Mouse (Mus musculus) forebrain, embryonic 15.5 days (tissue): ENCODE measurements around the gene Svop. TPM values are rescaled to one million over a fixed set of nuclear protein-coding genes. Genes with fewer than 3 reads are reported as not detected.

Experiments
- ATAC-seq: fragments of 200-750 bp; cut with Nextera tagmentation; replicated peaks from 2 replicates; pipeline ENCODE4 v1.8.0; 2017; ENCODE audit warnings: mild to moderate bottlenecking, moderate TSS enrichment, moderate library complexity
- H3K27ac ChIP-seq: fragments of 300-500 bp; sonication (generic); replicated peaks from 2 replicates; pipeline ENCODE4 v1.5.1; 2015; ENCODE audit warnings: mild to moderate bottlenecking, inconsistent platforms
- H3K27me3 ChIP-seq: fragments of 300-500 bp; sonication (generic); 2 replicates; pipeline ENCODE4 v1.6.1; 2015; ENCODE audit warnings: inconsistent platforms
- H3K36me3 ChIP-seq: fragments of 300-500 bp; sonication (generic); 2 replicates; pipeline ENCODE4 v1.6.1; 2015; ENCODE audit warnings: mild to moderate bottlenecking, inconsistent platforms
- H3K4me1 ChIP-seq: fragments of 300-500 bp; sonication (generic); 2 replicates; pipeline ENCODE4 v1.6.1; 2015; ENCODE audit warnings: inconsistent platforms
- H3K4me2 ChIP-seq: fragments of 300-500 bp; sonication (generic); replicated peaks from 2 replicates; pipeline ENCODE4 v1.6.1; 2015; ENCODE audit warnings: mild to moderate bottlenecking, inconsistent platforms
- H3K4me3 ChIP-seq: fragments of 300-500 bp; sonication (generic); 2 replicates; pipeline ENCODE4 v1.5.1; 2015; ENCODE audit warnings: mild to moderate bottlenecking, inconsistent platforms
- H3K9ac ChIP-seq: fragments of 300-500 bp; sonication (generic); replicated peaks from 2 replicates; pipeline ENCODE4 v1.6.1; 2015; ENCODE audit warnings: mild to moderate bottlenecking, inconsistent platforms
- H3K9me3 ChIP-seq: fragments of 300-500 bp; sonication (generic); 2 replicates; pipeline ENCODE4 v1.6.1; 2016; ENCODE audit warnings: inconsistent platforms
- WGBS: fragments of 180-500 bp; shearing (Covaris S2); methylation state at CpG from one replicate; pipeline ENCODE4 v1.1.7; 2015; ENCODE audit warnings: mixed read lengths; 5-methylcytosine and 5-hydroxymethylcytosine counted together
- polyA plus RNA-seq: library from polyadenylated mRNA; unstranded; fragments of >200 nt; fragmentation: Nextera tagmentation; extraction: Ambion mirVana; gene quantifications from 2 replicates; pipeline ENCODE4 v1.2.1, GENCODE M21; 2015

Gene Svop
- polyA plus RNA-seq, 1 experiment from 2014 or later: 87.2 TPM

DNA sequence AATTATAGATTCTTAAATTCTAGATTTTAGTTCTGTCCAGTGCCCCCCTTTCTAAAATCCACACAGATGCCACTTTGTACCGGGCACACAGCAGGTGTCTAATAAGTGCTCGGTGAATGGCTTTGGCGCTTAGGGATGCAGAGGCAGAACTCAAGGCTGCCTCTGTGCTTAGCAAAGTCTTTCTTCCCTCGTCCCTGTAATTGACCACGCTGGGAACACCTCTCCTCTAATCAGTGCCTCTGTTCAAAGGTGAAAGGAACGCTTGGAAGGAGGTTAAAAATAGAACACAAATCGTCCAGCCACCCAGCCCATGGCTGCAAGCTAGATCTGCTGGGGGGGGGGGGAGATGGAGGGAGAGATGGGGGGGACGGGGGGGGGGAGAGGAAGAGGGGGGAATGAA, 50.9 kb downstream of the Svop start:
- ATAC-seq: no peak
- Histone ChIP-seq H3K27me3 (no peaks in the 10 kb centered on the region), H3K9me3 (no peaks in the 10 kb centered on the region), H3K36me3 (peaks cover 47% of the 10 kb centered on the region), H3K27ac (no peak overlapping the region), H3K4me1 (no peaks in the 10 kb centered on the region), H3K4me3 (no peak overlapping the region), H3K4me2 (no peak overlapping the region), H3K9ac (no peak overlapping the region)
- 5% methylated on average over 8 of the region's 8 CpGs for WGBS

GRCm38 (mm10) chr5:114035111-114035510, 56.3 kb downstream of the Svop start:
- H3K27ac ChIP-seq: no peak overlapping the region
- no peak overlapping the region for H3K4me2 ChIP-seq
- WGBS: 56% methylated on average over 10 of the region's 10 CpGs
- no peak for ATAC-seq
- H3K4me3 ChIP-seq: no peak overlapping the region
- H3K36me3 ChIP-seq: peaks cover 38% of the 10 kb centered on the region
- no peak overlapping the region for H3K9ac ChIP-seq
- H3K9me3 ChIP-seq: no peaks in the 10 kb centered on the region
- H3K27me3 ChIP-seq: no peaks in the 10 kb centered on the region
- no peaks in the 10 kb centered on the region for H3K4me1 ChIP-seq

- Histone ChIP-seq H3K9me3 (no peaks in the 10 kb centered on the region), H3K4me3 (no peak overlapping the region), H3K27ac (no peak overlapping the region), H3K27me3 (no peaks in the 10 kb centered on the region), H3K9ac (no peak overlapping the region), H3K4me1 (no peaks in the 10 kb centered on the region), H3K4me2 (no peak overlapping the region), H3K36me3 (peaks cover 38% of the 10 kb centered on the region)
- 86% methylated on average over 7 of the region's 7 CpGs for WGBS
- ATAC-seq: no peak
These were observed 57.0 kb downstream of the Svop start for GRCm38 (mm10) chr5:114034393-114034792.

DNA sequence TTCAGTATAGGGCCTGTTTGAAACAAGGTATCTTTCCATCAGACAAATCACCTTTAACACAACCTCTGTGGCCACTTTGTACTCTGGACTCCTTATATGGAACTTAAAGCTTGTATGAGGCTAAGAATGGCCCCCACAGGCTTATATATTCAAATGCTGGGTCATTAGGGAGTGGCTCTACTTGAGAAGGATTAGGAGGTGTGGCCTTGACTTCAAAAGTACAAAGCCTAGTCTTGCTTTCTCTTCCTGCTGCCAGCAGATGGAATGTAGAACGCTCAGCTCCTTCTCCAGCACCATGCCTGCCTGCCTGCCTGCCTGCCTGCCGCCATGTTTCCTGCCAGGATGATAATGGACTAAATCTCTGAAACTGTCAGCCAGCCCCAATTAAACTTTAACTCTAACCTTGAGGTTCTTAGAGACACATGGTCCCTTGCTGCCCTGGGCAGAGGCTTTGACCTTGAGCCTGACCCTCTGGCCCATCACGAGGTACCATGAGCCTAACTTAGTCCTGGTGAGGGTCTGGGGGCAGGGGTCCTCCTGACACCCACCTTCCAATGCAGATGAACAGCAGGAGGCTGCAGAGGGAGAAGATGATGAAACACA, 59.1 kb downstream of the Svop start:
- Histone ChIP-seq H3K4me2 (no peak overlapping the region), H3K9me3 (no peaks in the 10 kb centered on the region), H3K4me3 (no peak overlapping the region), H3K9ac (no peak overlapping the region), H3K36me3 (peaks cover 29% of the 10 kb centered on the region), H3K4me1 (no peaks in the 10 kb centered on the region), H3K27ac (no peak overlapping the region), H3K27me3 (no peaks in the 10 kb centered on the region)
- WGBS: 75% methylated on average over 3 of the region's 3 CpGs
- ATAC-seq: no peak

GRCm38 (mm10) chr5:114030652-114031051, 60.7 kb downstream of the Svop start:
- no peak for ATAC-seq
- Histone ChIP-seq H3K9ac (no peak overlapping the region), H3K36me3 (peaks cover 26% of the 10 kb centered on the region; the same call in 1 of the 2 replicates), H3K27me3 (no peaks in the 10 kb centered on the region), H3K27ac (no peak overlapping the region), H3K9me3 (no peaks in the 10 kb centered on the region), H3K4me1 (no peaks in the 10 kb centered on the region), H3K4me3 (no peak overlapping the region), H3K4me2 (no peak overlapping the region)
- 87% methylated on average over 12 of the region's 12 CpGs for WGBS

- Histone ChIP-seq H3K4me2 (no peak overlapping the region), H3K27me3 (no peaks in the 10 kb centered on the region), H3K4me3 (no peak overlapping the region), H3K9me3 (no peaks in the 10 kb centered on the region), H3K36me3 (peaks cover 19% of the 10 kb centered on the region; the same call in 1 of the 2 replicates), H3K27ac (no peak overlapping the region), H3K9ac (no peak overlapping the region), H3K4me1 (peaks cover 6% of the 10 kb centered on the region; the same call in 1 of the 2 replicates)
- 81% methylated on average over 12 of the region's 12 CpGs for WGBS
- ATAC-seq: no peak
These were observed 63.3 kb downstream of the Svop start for GRCm38 (mm10) chr5:114028111-114028510.

DNA sequence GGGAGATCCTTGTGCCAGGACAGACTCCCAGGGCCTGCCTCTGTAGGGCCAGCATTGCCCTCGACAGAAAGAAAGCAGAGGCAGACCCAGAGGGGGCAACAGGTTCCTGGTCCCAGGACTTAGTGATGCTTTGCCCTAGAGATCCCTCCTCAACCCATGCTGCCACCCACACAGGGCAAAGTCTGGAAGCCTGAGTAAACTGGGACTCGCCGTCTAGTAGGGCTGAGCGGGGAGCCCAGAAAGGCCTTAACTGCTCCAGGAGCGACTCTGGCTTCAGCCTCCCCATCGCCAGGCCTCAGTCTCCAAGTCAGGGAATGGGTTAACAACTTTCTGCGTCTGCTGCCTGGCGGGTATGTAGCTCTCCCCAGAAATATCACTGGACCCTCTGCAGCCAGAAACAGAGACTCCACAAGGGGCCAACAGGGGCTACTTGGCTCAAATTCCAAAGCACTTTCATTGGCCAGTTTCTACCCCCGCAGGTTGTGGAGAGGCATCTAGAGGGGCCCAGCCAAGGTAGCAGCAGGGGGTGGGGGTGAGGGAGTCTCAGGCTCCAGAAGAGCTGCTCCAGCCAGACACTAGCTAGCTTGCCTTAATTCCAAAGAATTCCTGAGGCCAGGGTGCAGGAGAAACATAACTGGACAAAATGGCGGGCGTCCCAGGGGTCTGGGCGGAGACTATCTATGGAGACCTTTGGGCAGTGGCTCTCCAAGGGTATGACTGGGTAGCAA, 64.0 kb downstream of the Svop start:
- H3K4me3 ChIP-seq: no peak overlapping the region
- H3K36me3 ChIP-seq: peaks cover 14% of the 10 kb centered on the region; the same call in 1 of the 2 replicates
- H3K4me2 ChIP-seq: no peak overlapping the region
- no peak overlapping the region for H3K9ac ChIP-seq
- ATAC-seq: no peak
- 90% methylated on average over 12 of the region's 12 CpGs for WGBS
- H3K27me3 ChIP-seq: no peaks in the 10 kb centered on the region
- no peak overlapping the region for H3K27ac ChIP-seq
- no peaks in the 10 kb centered on the region for H3K9me3 ChIP-seq
- H3K4me1 ChIP-seq: peaks cover 6% of the 10 kb centered on the region; the same call in 1 of the 2 replicates

GRCm38 (mm10) chr5:114024885-114025284, 66.5 kb downstream of the Svop start:
- Histone ChIP-seq H3K4me3 (no peak overlapping the region), H3K4me1 (peaks cover 6% of the 10 kb centered on the region; the same call in 1 of the 2 replicates), H3K36me3 (0 out of 2 replicates have a peak, but pooled peaks cover 5% of the 10 kb centered on the region), H3K4me2 (no peak overlapping the region), H3K9me3 (no peaks in the 10 kb centered on the region), H3K27ac (no peak overlapping the region), H3K9ac (no peak overlapping the region), H3K27me3 (no peaks in the 10 kb centered on the region)
- WGBS: 12% methylated on average over 10 of the region's 10 CpGs
- peak; percentile 38 for ATAC-seq

GRCm38 (mm10) chr5:114024390-114024789, 67.0 kb downstream of the Svop start:
- ATAC-seq: peak; percentile 15; the same call in 1 of the 2 replicates
- Histone ChIP-seq H3K9ac (no peak overlapping the region), H3K4me3 (no peak overlapping the region), H3K27ac (no peak overlapping the region), H3K27me3 (no peaks in the 10 kb centered on the region), H3K36me3 (0 out of 2 replicates have a peak, but pooled peaks cover 5% of the 10 kb centered on the region), H3K4me2 (no peak overlapping the region), H3K4me1 (peaks cover 6% of the 10 kb centered on the region; the same call in 1 of the 2 replicates), H3K9me3 (no peaks in the 10 kb centered on the region)
- WGBS: 58% methylated on average over 6 of the region's 6 CpGs

GRCm38 (mm10) chr5:114015121-114015520, 76.2 kb downstream of the Svop start:
- ATAC-seq: no peak
- WGBS: 72% methylated on average over 7 of the region's 7 CpGs
- no peaks in the 10 kb centered on the region for H3K27me3 ChIP-seq

GRCm38 (mm10) chr5:114009049-114009448, 82.3 kb downstream of the Svop start:
- no peak overlapping the region for H3K27ac ChIP-seq
- no peaks in the 10 kb centered on the region for H3K9me3 ChIP-seq
- H3K4me1 ChIP-seq: no peaks in the 10 kb centered on the region
- H3K27me3 ChIP-seq: no peaks in the 10 kb centered on the region
- H3K36me3 ChIP-seq: no peaks in the 10 kb centered on the region
- no peak overlapping the region for H3K9ac ChIP-seq
- no peak overlapping the region for H3K4me3 ChIP-seq
- no peak for ATAC-seq
- WGBS: 78% methylated on average over 4 of the region's 4 CpGs
- H3K4me2 ChIP-seq: no peak overlapping the region

More at GRCm38 (mm10) chr5:114015121-114015520, 76.2 kb downstream of the Svop start:
- Histone ChIP-seq H3K9ac (no peak overlapping the region), H3K27ac (no peak overlapping the region), H3K9me3 (no peaks in the 10 kb centered on the region), H3K36me3 (no peaks in the 10 kb centered on the region), H3K4me1 (no peaks in the 10 kb centered on the region), H3K4me3 (no peak overlapping the region), H3K4me2 (no peak overlapping the region)

GRCm38 (mm10) chr5:114007753-114008453, 83.5 kb downstream of the Svop start:
- WGBS: 74% methylated on average over 12 of the region's 12 CpGs

More at GRCm38 (mm10) chr5:114007753-114008453, 83.5 kb downstream of the Svop start:
- Histone ChIP-seq H3K27me3 (no peaks in the 10 kb centered on the region), H3K4me1 (no peaks in the 10 kb centered on the region), H3K36me3 (no peaks in the 10 kb centered on the region), H3K9me3 (no peaks in the 10 kb centered on the region), H3K27ac (no peak overlapping the region), H3K9ac (no peak overlapping the region), H3K4me2 (no peak overlapping the region), H3K4me3 (no peak overlapping the region)
- no peak for ATAC-seq
